Mouse (Mus musculus): ENCODE measurements around the gene Xrcc5. TPM values are rescaled to one million over a fixed set of nuclear protein-coding genes. Genes with fewer than 3 reads are reported as not detected.

The Xrcc5 gene
- 41.3 TPM for polyA plus RNA-seq (2017; shearing (Covaris generic))

GRCm38 (mm10) chr1:72307317-72307798, at the start of gene Xrcc5:
Gene Xrcc5, plus strand, starts transcription at chr1:72307421.

GRCm38 (mm10) chr1:72283992-72284485, 23.2 kb upstream of the Xrcc5 start, which contains the start of the genes Pecr and Tmem169:
Gene Pecr, minus strand, starts transcription at chr1:72284314.
Gene Tmem169, plus strand, starts transcription at chr1:72284369.

Other genes with a start within 250 kb of the Xrcc5 start
- not detected for gene Mreg, start 95.1 kb upstream of the Xrcc5 start, polyA plus RNA-seq (2017; shearing (Covaris generic))
- 6.8 TPM for gene Pecr, start 23.1 kb upstream of the Xrcc5 start, polyA plus RNA-seq (2017; shearing (Covaris generic))
- not detected for gene Tmem169, start 23.1 kb upstream of the Xrcc5 start, polyA plus RNA-seq (2017; shearing (Covaris generic))
- not detected for gene March4, start 229.5 kb downstream of the Xrcc5 start, polyA plus RNA-seq (2017; shearing (Covaris generic))

All from inflammation-experienced regulatory T-cells, adult 16 weeks (primary cell).